Mouse (Mus musculus) lung, adult 18-20 months (tissue): ENCODE results near the gene P2rx3.

Experiments used
- DNase-seq, 2 experiments: peaks; one replicate each; pipeline ENCODE4 v3.0.0; 2022; ENCODE audit warnings: mixed read lengths in 2 of 2

The P2rx3 gene

GRCm38 (mm10) chr2:85037047-85038026, at the start of gene P2rx3, which contains the start of gene Ssrp1:
P2rx3 (minus strand) TSS chr2:85037462.
Ssrp1 (plus strand) TSS chr2:85037234.
- peak; percentile 89 to 91 for DNase-seq

- DNase-seq = peak in 1 of 2 experiments; percentile 41
Measured at GRCm38 (mm10) chr2:85073751-85074150, 36.5 kb upstream of the P2rx3 start.

- no peak for DNase-seq
Measured at GRCm38 (mm10) chr2:85071921-85072320, 34.7 kb upstream of the P2rx3 start.

GRCm38 (mm10) chr2:85070086-85070485, 32.8 kb upstream of the P2rx3 start:
- no peak for DNase-seq

- no peak for DNase-seq
Measured at GRCm38 (mm10) chr2:85068626-85069025, 31.4 kb upstream of the P2rx3 start.

- DNase-seq = no peak
Measured at GRCm38 (mm10) chr2:85067903-85068625, 30.8 kb upstream of the P2rx3 start.

GRCm38 (mm10) chr2:85066937-85067336, 29.7 kb upstream of the P2rx3 start:
- no peak for DNase-seq

GRCm38 (mm10) chr2:85065141-85065875, 28.0 kb upstream of the P2rx3 start:
- DNase-seq = no peak

GRCm38 (mm10) chr2:85061107-85061541, 23.9 kb upstream of the P2rx3 start:
- DNase-seq = peak; percentile 62 to 76

- DNase-seq = peak; percentile 91 to 94
Measured at GRCm38 (mm10) chr2:85060591-85061060, 23.4 kb upstream of the P2rx3 start.

- DNase-seq = no peak
Measured at GRCm38 (mm10) chr2:85059677-85060076, 22.4 kb upstream of the P2rx3 start.

- DNase-seq = no peak
Measured at GRCm38 (mm10) chr2:85056711-85057110, 19.4 kb upstream of the P2rx3 start.

GRCm38 (mm10) chr2:85053192-85053816, 16.0 kb upstream of the P2rx3 start:
- no peak for DNase-seq

- peak; percentile 70 to 85 for DNase-seq
Measured at GRCm38 (mm10) chr2:85050746-85051145, 13.5 kb upstream of the P2rx3 start.

GRCm38 (mm10) chr2:85050001-85050634, 12.9 kb upstream of the P2rx3 start:
- peak; percentile 84 to 86 for DNase-seq

- DNase-seq = peak; percentile 43 to 53
Measured at GRCm38 (mm10) chr2:85049277-85049676, 12.0 kb upstream of the P2rx3 start.

- peak; percentile 78 to 81 for DNase-seq
Measured at GRCm38 (mm10) chr2:85048168-85048751, 11.0 kb upstream of the P2rx3 start.

GRCm38 (mm10) chr2:85047596-85048167, 10.4 kb upstream of the P2rx3 start, which contains the start of gene Tnks1bp1:
Tnks1bp1 (plus strand) TSS chr2:85048022.
- peak; percentile 99 for DNase-seq

- peak; percentile 50 to 65 for DNase-seq
Measured at GRCm38 (mm10) chr2:85047081-85047480, 9.8 kb upstream of the P2rx3 start.

- peak; percentile 67 to 78 for DNase-seq
Measured at GRCm38 (mm10) chr2:85046222-85046621, 9.0 kb upstream of the P2rx3 start.

GRCm38 (mm10) chr2:85043623-85044022, 6.4 kb upstream of the P2rx3 start:
- DNase-seq = no peak
